Mouse (Mus musculus) ES-E14 (cell line): ENCODE data around the gene Chrna1. TPM values are rescaled to one million over a fixed set of nuclear protein-coding genes. Genes with fewer than 3 reads are reported as not detected.

ENCODE experiments used
- DNase-seq: peaks from one replicate; pipeline ENCODE4 v3.0.0-alpha.2; 2013; ENCODE audit warnings: low read depth, low spot score
- H3K27ac ChIP-seq: 2 replicates; pipeline ENCODE4 v1.5.1; 2012; ENCODE audit warnings: low read depth, mild to moderate bottlenecking, low read length, moderate library complexity, mixed read lengths; ENCODE audit not compliant: poor library complexity, insufficient read depth, severe bottlenecking
- H3K36me3 ChIP-seq: 2 replicates; pipeline ENCODE4 v1.6.1; 2012; ENCODE audit warnings: mild to moderate bottlenecking, low read length, moderate library complexity, mixed read lengths; ENCODE audit not compliant: control insufficient read depth, poor library complexity, insufficient read depth, severe bottlenecking
- H3K4me1 ChIP-seq, 2 experiments: fragments of 150-350 bp in 1 of 2; sonication (generic) in 1 of 2; 2 replicates each; pipeline ENCODE4 v1.6.1; 2012; ENCODE audit warnings: low read length in 2 of 2, mild to moderate bottlenecking in 1 of 2, mixed read lengths in 1 of 2; ENCODE audit not compliant: control insufficient read depth in 2 of 2, insufficient read depth in 2 of 2, poor library complexity in 1 of 2
- H3K4me3 ChIP-seq, 2 experiments: fragments of 150-350 bp in 1 of 2; sonication (generic) in 1 of 2; 2 replicates each; pipeline ENCODE4 v1.5.1; 2012; ENCODE audit warnings: low read length in 2 of 2, low read depth in 1 of 2, mild to moderate bottlenecking in 1 of 2, mixed read lengths in 1 of 2; ENCODE audit not compliant: insufficient read depth in 1 of 2, poor library complexity in 1 of 2, severe bottlenecking in 1 of 2
- H3K9ac ChIP-seq: 2 replicates; pipeline ENCODE4 v1.6.1; 2012; ENCODE audit warnings: low read depth, mild to moderate bottlenecking, low read length, mixed read lengths; ENCODE audit not compliant: poor library complexity, insufficient read depth, severe bottlenecking
- H3K9me3 ChIP-seq: fragments of 150-350 bp; sonication (generic); 2 replicates; pipeline ENCODE4 v1.6.1; 2012; ENCODE audit warnings: low read depth, mild to moderate bottlenecking, low read length; ENCODE audit not compliant: control insufficient read depth, insufficient read depth
- CHD2 ChIP-seq: IDR thresholded peaks from 2 replicates; pipeline ENCODE4 v1.6.1; 2014; ENCODE audit warnings: mild to moderate bottlenecking, low read depth, low read length, inconsistent platforms
- HCFC1 ChIP-seq: IDR thresholded peaks from 2 replicates; pipeline ENCODE4 v1.6.1; 2012; ENCODE audit warnings: low read length, inconsistent platforms, borderline replicate concordance; ENCODE audit not compliant: insufficient read depth
- MAFK ChIP-seq: IDR thresholded peaks from 2 replicates; pipeline ENCODE4 v1.6.1; 2014; ENCODE audit warnings: mild to moderate bottlenecking, low read depth, low read length, inconsistent platforms; ENCODE audit not compliant: insufficient read depth
- ZC3H11A ChIP-seq: IDR thresholded peaks from 2 replicates; pipeline ENCODE4 v1.6.1; 2012; ENCODE audit warnings: low read depth, mild to moderate bottlenecking, inconsistent platforms, low read length, borderline replicate concordance
- ZNF384 ChIP-seq: IDR thresholded peaks from 2 replicates; pipeline ENCODE4 v1.6.1; 2012; ENCODE audit warnings: low read depth, low read length, inconsistent platforms
- in situ Hi-C, 2 experiments: fragments of 600-800 bp; cut with MboI; formaldehyde crosslinking; loops; one replicate each; pipeline ENCODE4 v1.15.1; 2025; ENCODE audit warnings: low sequenced_read_pairs in 2 of 2, inconsistent platforms in 1 of 2; ENCODE audit not compliant: unreplicated experiment in 2 of 2
- total RNA-seq: library from RNA; depleted of rRNA; stranded (reverse); fragments of 300-350 nt; gene quantifications from 2 replicates; pipeline ENCODE4 v1.2.3, GENCODE M21; 2012

The Chrna1 gene
- total RNA-seq, 1 experiment: 0.13 TPM

DNA sequence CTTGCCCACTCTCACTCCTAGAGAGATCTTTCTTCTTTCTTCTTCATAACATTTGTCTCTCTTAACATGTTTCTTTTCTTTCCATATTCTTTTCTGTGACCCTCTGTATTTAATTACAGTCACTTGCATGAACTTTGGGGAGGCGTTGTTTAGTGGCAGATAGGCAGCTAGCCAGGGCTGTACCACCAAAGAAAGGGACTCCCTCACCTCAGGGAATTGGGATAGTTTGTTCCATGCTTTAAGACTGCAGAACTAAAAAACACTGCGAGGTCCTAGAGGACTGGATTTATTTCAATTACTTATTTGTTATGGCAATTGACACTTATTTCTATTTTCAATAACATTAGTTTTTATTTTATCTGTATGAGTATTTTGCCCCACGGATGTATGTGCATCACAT, 41.0 kb downstream of the Chrna1 start:
- no peaks in the 10 kb centered on the region for H3K36me3 ChIP-seq
- in situ Hi-C loops: no loop called here
- no peak overlapping the region for H3K4me3 ChIP-seq
- H3K4me1 ChIP-seq: peaks cover 3% of the 10 kb centered on the region in 2 experiments; a peak in 1 of 4 replicates
- DNase-seq: no peak
- no peak for TF ChIP-seq MAFK
- no peak for TF ChIP-seq CHD2
- TF ChIP-seq ZNF384: no peak
- no peak for TF ChIP-seq ZC3H11A
- TF ChIP-seq HCFC1: no peak
- no peak overlapping the region for H3K9ac ChIP-seq
- H3K9me3 ChIP-seq: no peaks in the 10 kb centered on the region
- H3K27ac ChIP-seq: no peak overlapping the region

DNA sequence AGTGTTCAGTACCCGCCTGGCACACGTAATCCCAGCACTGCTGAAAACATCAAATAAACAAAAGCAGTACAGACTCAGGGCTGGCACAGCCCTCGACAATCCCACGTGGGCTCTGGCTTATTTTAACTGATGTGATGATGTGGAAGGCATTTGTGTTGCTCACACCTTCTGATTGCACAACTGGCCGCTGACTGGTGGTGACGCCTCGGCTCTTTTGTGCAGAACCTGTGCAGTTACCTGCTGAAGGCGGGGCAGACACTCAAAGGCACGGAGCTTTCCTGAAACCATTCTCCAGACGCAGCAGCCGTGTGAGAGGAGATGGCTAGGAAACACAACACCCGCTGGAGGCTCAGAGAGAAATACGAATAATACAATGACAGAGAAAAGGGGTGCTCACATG, 41.5 kb downstream of the Chrna1 start:
- H3K4me3 ChIP-seq: no peak overlapping the region
- TF ChIP-seq ZC3H11A (no peak), HCFC1 (no peak), CHD2 (no peak), MAFK (no peak), ZNF384 (no peak)
- no peak for DNase-seq
- peaks cover 3% of the 10 kb centered on the region in 2 experiments; a peak in 1 of 4 replicates for H3K4me1 ChIP-seq
- no peaks in the 10 kb centered on the region for H3K9me3 ChIP-seq
- no peak overlapping the region for H3K9ac ChIP-seq
- H3K36me3 ChIP-seq: no peaks in the 10 kb centered on the region
- in situ Hi-C loops: no loop called here
- H3K27ac ChIP-seq: no peak overlapping the region

DNA sequence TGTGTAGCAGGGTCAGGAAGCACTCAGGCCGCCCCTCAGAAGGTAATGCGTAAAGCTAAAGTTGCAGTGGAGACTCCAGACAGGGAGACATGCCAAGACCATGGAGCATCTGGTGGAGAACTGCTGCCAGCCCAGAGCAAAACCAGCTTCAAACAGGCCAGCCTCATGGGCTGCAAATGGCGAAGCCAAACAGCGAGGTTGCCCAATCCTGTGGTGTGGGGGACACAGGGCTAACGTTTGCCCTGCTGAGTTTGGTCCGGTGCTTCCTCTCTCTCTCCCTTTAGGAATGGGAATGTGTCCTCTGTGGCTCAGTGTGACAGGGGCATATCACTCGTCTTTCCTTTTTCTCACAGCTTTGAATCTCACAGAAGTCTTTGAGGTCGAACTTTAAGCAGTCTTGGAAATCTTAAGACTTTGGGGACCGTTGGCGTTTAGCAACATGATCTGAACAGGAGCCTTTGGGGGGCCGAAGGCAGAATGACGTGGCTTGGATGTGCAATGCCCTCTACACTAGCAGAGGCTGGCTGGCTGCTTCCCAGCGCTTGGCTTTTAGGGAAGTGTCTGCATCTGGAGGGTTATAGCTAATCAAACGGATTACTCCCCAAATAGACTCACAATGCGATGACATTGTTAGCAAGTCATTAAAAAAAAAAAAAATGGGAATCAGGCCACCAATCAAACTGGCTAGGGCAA, 43.9 kb downstream of the Chrna1 start:
- Histone ChIP-seq H3K27ac (no peak overlapping the region), H3K4me3 (no peak overlapping the region), H3K9me3 (no peaks in the 10 kb centered on the region), H3K36me3 (no peaks in the 10 kb centered on the region), H3K4me1 (peaks cover 3% of the 10 kb centered on the region in 2 experiments; a peak in 1 of 4 replicates), H3K9ac (no peak overlapping the region)
- no peak for DNase-seq
- in situ Hi-C loops: no loop called here
- TF ChIP-seq CHD2: no peak
- TF ChIP-seq ZC3H11A: no peak
- no peak for TF ChIP-seq HCFC1
- TF ChIP-seq ZNF384: no peak
- no peak for TF ChIP-seq MAFK

DNA sequence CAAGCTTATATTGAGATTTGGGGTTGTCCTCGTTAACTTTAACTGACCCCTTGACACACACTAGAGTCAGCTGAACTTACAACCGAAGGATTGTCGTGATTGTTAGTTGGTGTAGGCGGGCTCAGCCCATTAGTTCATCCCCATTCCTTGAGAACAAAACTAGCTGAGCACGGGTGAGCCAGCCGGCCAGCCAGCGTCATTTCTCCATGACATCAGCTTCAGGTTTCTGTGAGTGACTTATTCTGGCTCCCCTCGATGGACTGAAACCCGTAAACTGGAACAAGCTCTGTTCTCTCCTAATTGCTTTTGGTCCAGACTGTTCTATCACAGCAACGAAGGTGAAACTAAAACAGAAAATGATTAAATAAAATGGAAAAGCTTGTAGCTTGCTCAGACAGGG, 45.4 kb downstream of the Chrna1 start:
- Histone ChIP-seq H3K4me1 (no peaks in the 10 kb centered on the region), H3K27ac (no peak overlapping the region), H3K4me3 (no peak overlapping the region), H3K9me3 (no peaks in the 10 kb centered on the region), H3K9ac (no peak overlapping the region), H3K36me3 (no peaks in the 10 kb centered on the region)
- DNase-seq: no peak
- TF ChIP-seq ZC3H11A (no peak), HCFC1 (no peak), ZNF384 (no peak), MAFK (no peak), CHD2 (no peak)
- in situ Hi-C loops: no loop called here

DNA sequence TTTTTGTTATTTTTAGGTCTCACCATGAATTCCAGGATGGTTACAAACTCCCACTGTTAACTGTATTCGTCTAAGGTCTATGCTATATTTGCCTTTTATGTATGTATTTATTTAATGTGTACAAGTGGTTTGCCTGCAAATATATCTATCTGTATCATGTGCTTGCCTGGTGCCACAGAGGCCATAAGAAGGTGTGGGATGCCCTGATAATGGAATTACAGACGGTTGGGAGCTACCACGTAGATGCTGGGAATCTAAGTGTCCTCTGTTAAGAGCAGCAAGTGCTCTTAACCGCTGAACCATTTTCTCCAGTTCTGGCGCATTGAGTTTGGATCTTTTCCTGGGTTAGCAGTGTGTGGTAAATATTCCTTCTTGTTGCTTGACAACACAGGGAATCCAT, 49.7 kb downstream of the Chrna1 start:
- DNase-seq: no peak
- TF ChIP-seq MAFK: no peak
- TF ChIP-seq CHD2: no peak
- TF ChIP-seq ZC3H11A: no peak
- no peak for TF ChIP-seq HCFC1
- TF ChIP-seq ZNF384: no peak
- Histone ChIP-seq H3K9me3 (no peaks in the 10 kb centered on the region), H3K36me3 (no peaks in the 10 kb centered on the region), H3K4me3 (no peak overlapping the region), H3K4me1 (no peaks in the 10 kb centered on the region), H3K9ac (no peak overlapping the region), H3K27ac (no peak overlapping the region)
- in situ Hi-C loops: no loop called here
